Mouse (Mus musculus) ovary, postnatal 36 days (tissue): Measurements from ENCODE around the gene Rgs19.
A peak's percentile ranks its signal among the peaks of the same experiment; 100 is the strongest.

ENCODE experiments used
- DNase-seq: peaks from one replicate; pipeline ENCODE4 v3.0.0; 2022; ENCODE audit warnings: low spot score, mixed read lengths

The Rgs19 gene

GRCm38 (mm10) chr2:181683381-181683780, 10.4 kb downstream of the Rgs19 start:
- DNase-seq, result no peak

DNA sequence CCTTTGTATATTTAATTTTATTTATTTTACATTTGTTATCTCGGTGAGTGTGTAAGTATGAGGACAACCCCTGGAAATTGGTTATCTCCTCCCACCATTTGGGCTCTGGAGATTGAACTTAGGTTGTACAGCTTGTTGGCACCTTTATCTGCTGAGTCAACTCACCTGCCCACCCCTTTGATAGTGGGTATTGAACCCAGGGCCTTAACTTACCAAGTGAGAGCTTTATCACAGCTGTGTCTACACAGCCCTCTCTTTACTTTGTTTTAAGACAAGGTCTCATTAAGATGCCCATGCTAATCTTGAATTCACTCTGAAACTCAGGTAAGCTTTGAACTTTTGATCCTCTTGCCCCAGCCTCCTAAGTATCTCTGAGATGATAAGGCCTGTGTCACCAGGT, 11.8 kb downstream of the Rgs19 start:
- DNase-seq, result no peak

- no peak for DNase-seq
Measured at GRCm38 (mm10) chr2:181680716-181681117, 13.1 kb downstream of the Rgs19 start.

DNA sequence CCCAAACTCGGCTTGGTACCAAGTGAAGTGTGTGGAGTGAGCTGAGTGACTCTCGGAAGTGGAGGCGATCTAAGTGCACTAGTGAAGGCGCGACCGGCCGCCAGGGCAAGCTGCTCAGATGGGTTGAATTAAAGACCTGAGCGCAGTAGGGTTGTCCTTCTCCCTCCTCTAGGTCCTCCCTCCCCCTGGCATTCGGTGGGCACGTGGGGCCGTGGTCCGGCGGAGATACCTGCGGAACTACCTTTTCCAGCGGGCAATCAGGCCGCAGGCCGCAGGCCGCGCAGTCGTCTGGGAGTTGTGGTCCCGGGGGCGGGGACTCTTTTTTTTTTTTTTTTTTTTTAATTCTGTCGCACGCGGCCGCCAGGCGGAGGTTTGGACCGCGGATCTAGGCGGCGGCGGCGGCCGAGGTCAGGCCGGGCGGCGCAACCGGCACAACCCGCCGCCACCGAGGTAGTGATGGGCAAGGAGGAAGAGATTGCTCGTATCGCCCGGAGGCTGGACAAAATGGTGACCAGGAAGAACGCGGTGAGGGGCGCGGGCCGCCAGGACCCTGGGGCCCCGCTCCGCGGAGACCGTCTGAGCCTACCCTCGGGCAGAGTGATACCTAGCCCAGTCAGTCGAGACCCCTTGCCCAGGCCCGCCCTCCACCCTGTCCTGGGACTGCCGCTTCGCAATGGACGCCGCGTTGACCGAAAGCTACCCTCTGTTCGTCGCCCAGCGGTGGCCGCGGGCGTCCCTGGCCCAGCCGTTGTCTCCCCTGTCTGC, 13.6 kb downstream of the Rgs19 start, which contains the start of gene Tcea2:
Tcea2 (plus strand) TSS at position 360 of the 765 bp plus-strand sequence.
- DNase-seq, result peak; percentile 76

GRCm38 (mm10) chr2:181678780-181679179, 15.0 kb downstream of the Rgs19 start:
- peak; percentile 76 for DNase-seq

GRCm38 (mm10) chr2:181677755-181678098, 16.1 kb downstream of the Rgs19 start:
- DNase-seq, result no peak

GRCm38 (mm10) chr2:181677096-181677754, 16.6 kb downstream of the Rgs19 start:
- DNase-seq, result peak; percentile 35

GRCm38 (mm10) chr2:181676424-181676823, 17.4 kb downstream of the Rgs19 start:
- DNase-seq, result no peak

DNA sequence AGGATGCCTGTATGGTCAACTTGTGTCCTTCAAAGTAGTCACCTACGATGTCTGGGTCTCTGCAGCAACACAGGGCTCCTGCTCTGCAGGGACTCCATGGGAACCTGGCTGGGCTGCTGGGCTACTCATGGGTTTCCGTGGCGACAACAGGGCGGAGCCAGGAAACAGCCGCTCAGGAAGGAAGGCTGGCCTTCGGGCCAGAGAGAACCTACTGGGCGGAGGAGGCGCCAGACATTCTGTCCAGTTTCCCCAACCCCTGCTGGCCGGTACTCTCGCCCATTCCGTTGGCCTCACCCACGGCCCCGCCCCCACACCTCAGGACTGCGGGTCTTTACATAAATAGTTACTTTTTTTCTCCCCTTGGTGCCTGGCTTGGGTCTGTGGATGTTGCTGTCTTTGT, 18.3 kb downstream of the Rgs19 start:
- DNase-seq, result peak; percentile 83

- no peak for DNase-seq
Measured at GRCm38 (mm10) chr2:181674934-181675333, 18.8 kb downstream of the Rgs19 start.

GRCm38 (mm10) chr2:181673501-181673900, 20.3 kb downstream of the Rgs19 start:
- DNase-seq, result peak; percentile 81

DNA sequence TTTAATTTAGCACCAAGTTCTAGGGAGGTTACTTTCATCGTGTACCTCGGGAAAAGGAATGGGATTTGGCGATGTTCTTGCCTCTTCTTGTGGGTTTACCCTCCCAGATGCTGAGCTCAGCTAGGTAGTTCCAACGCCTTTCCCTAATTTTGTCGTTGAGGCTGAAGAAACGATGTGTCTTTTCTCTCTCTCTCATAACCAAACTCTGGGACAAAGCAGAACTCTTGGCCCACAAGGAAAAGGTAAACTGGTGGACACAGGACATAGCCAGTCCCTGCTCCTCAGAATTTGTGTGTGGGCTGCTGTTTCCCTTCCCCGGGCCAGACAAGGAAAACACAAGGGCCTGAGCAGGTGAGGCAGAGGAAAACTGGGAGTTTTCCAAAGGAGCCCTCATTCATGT, 21.8 kb downstream of the Rgs19 start:
- DNase-seq, result no peak

- peak; percentile 71 for DNase-seq
Measured at GRCm38 (mm10) chr2:181671326-181671725, 22.5 kb downstream of the Rgs19 start, which contains the start of gene Sox18. Sox18 (minus strand) TSS chr2:181671640.

DNA sequence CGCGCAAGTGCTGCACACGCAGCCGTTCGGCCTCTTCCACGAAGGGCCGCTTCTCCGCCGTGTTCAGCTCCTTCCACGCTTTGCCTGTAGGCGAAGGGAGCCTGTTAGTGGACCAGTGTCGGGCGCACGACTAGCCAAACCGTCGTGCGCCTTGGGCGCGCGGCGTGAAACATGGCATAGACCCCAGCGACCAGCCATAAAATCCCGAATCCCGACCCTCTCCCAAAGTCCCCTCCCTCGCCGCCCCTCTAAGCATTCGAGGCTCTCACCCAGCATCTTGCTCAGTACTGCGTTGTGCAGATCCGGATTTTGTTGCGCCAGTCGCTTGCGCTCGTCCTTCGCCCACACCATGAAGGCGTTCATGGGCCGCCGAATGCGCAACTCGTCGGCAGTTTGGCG, 22.9 kb downstream of the Rgs19 start:
- DNase-seq, result no peak

DNA sequence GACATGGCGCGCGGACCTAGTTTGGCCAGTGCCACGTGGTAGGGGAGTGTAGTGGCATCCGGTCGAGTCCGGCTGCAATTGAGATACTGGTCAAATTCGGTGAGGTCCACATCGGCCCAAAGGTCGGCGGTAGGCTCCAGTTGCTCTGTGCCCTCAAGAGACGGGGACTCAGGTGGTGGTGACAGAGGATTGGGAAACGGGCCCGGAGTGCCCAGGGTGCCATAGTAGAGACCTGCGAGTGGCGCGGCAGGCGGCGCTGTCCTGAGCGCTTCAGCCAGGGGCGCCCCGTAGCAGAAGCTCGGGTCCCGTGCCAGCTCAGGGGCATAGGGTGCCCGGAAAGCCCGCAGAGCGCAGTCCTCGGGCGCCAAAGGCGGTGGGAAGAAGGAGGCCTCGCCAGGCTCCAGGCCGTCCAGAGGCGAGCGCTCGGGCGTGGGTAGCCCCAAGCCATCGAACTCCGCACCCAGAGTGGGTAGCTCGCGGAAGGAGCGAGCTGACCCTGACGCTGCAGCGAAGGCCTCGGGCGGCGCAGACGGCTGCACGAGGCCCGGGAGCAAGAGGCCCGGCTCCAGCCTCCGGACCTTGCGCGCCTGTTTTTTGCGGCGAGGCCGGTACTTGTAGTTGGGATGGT, 23.4 kb downstream of the Rgs19 start:
- peak; percentile 63 for DNase-seq

- no peak for DNase-seq
Measured at GRCm38 (mm10) chr2:181663298-181663630, 30.5 kb downstream of the Rgs19 start.

DNA sequence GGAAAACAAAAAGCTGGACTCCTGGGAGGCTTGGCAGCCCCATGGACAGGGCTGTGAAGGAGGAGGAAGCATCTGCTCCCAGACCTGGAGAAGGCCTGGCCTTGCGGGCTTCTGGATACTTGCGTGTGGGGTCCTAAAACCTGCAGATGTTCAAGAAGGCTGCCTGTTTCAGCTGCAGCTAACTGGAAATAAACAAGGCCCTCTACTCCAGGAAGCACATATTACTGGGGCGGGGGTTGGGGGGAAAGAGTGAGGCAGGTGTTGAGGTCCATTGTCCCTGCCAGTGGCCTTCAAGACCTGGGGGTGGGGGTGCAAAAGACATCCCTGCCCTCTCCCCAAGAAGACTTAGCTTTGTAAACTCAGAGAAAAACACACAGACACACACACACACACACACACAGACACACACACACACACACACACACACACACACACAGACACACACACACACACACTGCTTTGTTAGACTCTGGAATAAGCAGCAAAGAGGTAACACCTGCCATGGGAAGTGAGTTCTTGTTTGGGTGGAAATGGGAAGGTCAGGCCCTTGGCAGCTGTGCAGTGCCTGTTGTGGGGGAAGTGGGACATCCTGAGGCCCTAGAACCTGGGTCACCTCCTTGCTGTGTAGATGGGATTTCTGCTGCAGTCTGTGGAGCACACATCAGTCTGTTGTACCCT, 31.0 kb downstream of the Rgs19 start:
- DNase-seq, result no peak

GRCm38 (mm10) chr2:181659609-181660055, 34.1 kb downstream of the Rgs19 start:
- DNase-seq, result peak; percentile 80

- DNase-seq, result peak; percentile 77
Measured at GRCm38 (mm10) chr2:181658930-181659555, 34.7 kb downstream of the Rgs19 start.

- no peak for DNase-seq
Measured at GRCm38 (mm10) chr2:181658528-181658927, 35.2 kb downstream of the Rgs19 start.

- DNase-seq, result peak; percentile 14
Measured at GRCm38 (mm10) chr2:181657441-181657840, 36.3 kb downstream of the Rgs19 start.

- DNase-seq, result no peak
Measured at GRCm38 (mm10) chr2:181656734-181657133, 37.0 kb downstream of the Rgs19 start, which contains the start of gene Gm29797. Gm29797 (plus strand) TSS chr2:181657034.
